Mouse (Mus musculus) ES-E14 (cell line): ENCODE measurements around the gene Drc3.

ENCODE experiments used
- ZC3H11A ChIP-seq: IDR thresholded peaks from 2 replicates; pipeline ENCODE4 v1.6.1; 2012; ENCODE audit warnings: low read depth, mild to moderate bottlenecking, inconsistent platforms, low read length, borderline replicate concordance
- ZNF384 ChIP-seq: IDR thresholded peaks from 2 replicates; pipeline ENCODE4 v1.6.1; 2012; ENCODE audit warnings: low read depth, low read length, inconsistent platforms

- TF ChIP-seq ZNF384 (no peak), ZC3H11A (no peak)
These were observed 80.4 kb downstream of the Drc3 start for GRCm38 (mm10) chr11:60433501-60433900.
